Mouse (Mus musculus): ENCODE results near the gene Ecel1.

GRCm38 (mm10) chr1:87127206-87128030, 28.9 kb downstream of the Ecel1 start:
- no peak for TF ChIP-seq CTCF (IDR thresholded peaks at IDR 0.05; ENCODE audit: low read depth, low read length)
- no peak for TF ChIP-seq POLR2A (IDR thresholded peaks at IDR 0.05; ENCODE audit: extremely low read depth, insufficient read depth, low read length)

Data from liver, adult 2 months (tissue).